28 mouse cellular contexts compared by ENCODE assay signal in genomic region chr16:6485631-6486030, GRCm38 (mm10).
DNase-seq lines count a peak whose midpoint lies in the region; ATAC-seq lines count a peak whose summit lies in the region.
"Had no signal": no experiment of that assay in that cellular context is flagged by ENCODE, and none has a peak within 500 bp of the region (broad histone marks: within the 10 kb centered on the region; RNA-seq: fewer than 3 reads in every experiment).

No protein-coding gene starts in this region.

- no peaks in the 10 kb centered on the region for H3K9me3 ChIP-seq in heart, embryonic 11.5 days (replicated peaks; ENCODE audit: control insufficient read depth, low read length)
- no peaks in the 10 kb centered on the region for H3K9me3 ChIP-seq in forebrain, embryonic 10.5 days
- H3K9me3 ChIP-seq: embryonic facial prominence, embryonic 10.5 days; embryonic facial prominence, embryonic 13.5 days; heart, embryonic 10.5 days; hindbrain, embryonic 10.5 days; hindbrain, embryonic 13.5 days; intestine, embryonic 15.5 days had no signal

- no peak overlapping the region for H3K9ac ChIP-seq in heart, embryonic 11.5 days (ENCODE audit: low read depth, low read length)
- H3K9ac ChIP-seq: embryonic facial prominence, embryonic 13.5 days; forebrain, postnatal 0 days; hindbrain, embryonic 13.5 days; intestine, embryonic 15.5 days had no signal

- no peak overlapping the region for H3K4me2 ChIP-seq in heart, embryonic 11.5 days
- H3K4me2 ChIP-seq: embryonic facial prominence, embryonic 13.5 days; hindbrain, embryonic 13.5 days; intestine, embryonic 15.5 days had no signal

- DNase-seq in cerebellum, adult 11 months = peak; percentile 29
- DNase-seq in brain, adult 2 months (ENCODE audit: low read depth, low spot score) = peak; percentile 67
- peak; percentile 64 for DNase-seq in cerebellum, adult 9-10 months
- DNase-seq in cerebellum, postnatal 25 days = peak; percentile 43 to 50
- DNase-seq in forebrain, embryonic 10.5 days (ENCODE audit: extremely low spot score, low spot score) = no peak
- DNase-seq: adrenal gland, adult 8-10 months; adrenal gland, postnatal 25 days; embryo, embryonic 11 days; forebrain, postnatal 0 days; gastrocnemius, adult 2 months; gastrocnemius, postnatal 14 days; heart, adult 2 months; heart, postnatal 36 days; kidney, adult 11 months; kidney, adult 8-10 months had no signal

- WGBS in heart, embryonic 11.5 days (ENCODE audit: insufficient replicate concordance) = 69% methylated on average over 3 of the region's 3 CpGs
- WGBS in forebrain, embryonic 10.5 days = 77% methylated on average over 3 of the region's 3 CpGs

- no peaks in the 10 kb centered on the region for H3K36me3 ChIP-seq in heart, embryonic 11.5 days (ENCODE audit: control insufficient read depth, insufficient read depth, low read length)
- H3K36me3 ChIP-seq in forebrain, embryonic 10.5 days (replicated peaks) = no peaks in the 10 kb centered on the region
- H3K36me3 ChIP-seq: embryonic facial prominence, embryonic 10.5 days; embryonic facial prominence, embryonic 13.5 days; heart, embryonic 10.5 days; hindbrain, embryonic 10.5 days; hindbrain, embryonic 13.5 days; intestine, embryonic 15.5 days had no signal

- H3K4me1 ChIP-seq in heart, embryonic 11.5 days (ENCODE audit: control insufficient read depth, insufficient read depth, low read length) = no peaks in the 10 kb centered on the region
- no peaks in the 10 kb centered on the region for H3K4me1 ChIP-seq in forebrain, embryonic 10.5 days
- H3K4me1 ChIP-seq: embryonic facial prominence, embryonic 10.5 days; embryonic facial prominence, embryonic 13.5 days; heart, embryonic 10.5 days; hindbrain, embryonic 10.5 days; intestine, embryonic 15.5 days had no signal

- no peak overlapping the region for H3K27ac ChIP-seq in heart, embryonic 11.5 days (ENCODE audit: low read depth, low read length)
- H3K27ac ChIP-seq in forebrain, embryonic 10.5 days = no peak overlapping the region
- H3K27ac ChIP-seq: embryonic facial prominence, embryonic 10.5 days; embryonic facial prominence, embryonic 13.5 days; gastrocnemius, adult 2 months; heart, adult 2 months; heart, embryonic 10.5 days; hindbrain, embryonic 10.5 days; hindbrain, embryonic 13.5 days; intestine, embryonic 15.5 days had no signal

- ATAC-seq in cerebellum, adult (ENCODE audit: insufficient number of reproducible peaks, low FRiP score, low TSS enrichment) = no peak
- no peak for ATAC-seq in erythroid progenitor cell, adult 5-6 weeks (replicated peaks; ENCODE audit: low FRiP score, poor library complexity, severe bottlenecking)
- no peak for ATAC-seq in heart, embryonic 11.5 days (replicated peaks; ENCODE audit: insufficient number of reproducible peaks, low FRiP score, low TSS enrichment)
- ATAC-seq: activated CD4-positive, CD25-positive, alpha-beta regulatory T cell, adult 4 months; forebrain, embryonic 14.5 days; forebrain, postnatal 0 days; hindbrain, embryonic 16.5 days; intestine, embryonic 15.5 days had no signal

- no peak overlapping the region for H3K4me3 ChIP-seq in heart, embryonic 11.5 days (ENCODE audit: low read depth, low read length)
- H3K4me3 ChIP-seq in forebrain, embryonic 10.5 days = no peak overlapping the region
- H3K4me3 ChIP-seq: embryonic facial prominence, embryonic 10.5 days; embryonic facial prominence, embryonic 13.5 days; erythroblast, embryonic 14.5 days; gastrocnemius, adult 2 months; heart, adult 2 months; heart, embryonic 10.5 days; hindbrain, embryonic 10.5 days; hindbrain, embryonic 13.5 days; intestine, embryonic 15.5 days had no signal

- H3K27me3 ChIP-seq in heart, embryonic 11.5 days (ENCODE audit: control insufficient read depth, insufficient read depth, low read length) = 0 out of 2 replicates have a peak, but pooled peaks cover 5% of the 10 kb centered on the region
- no peaks in the 10 kb centered on the region for H3K27me3 ChIP-seq in forebrain, embryonic 10.5 days (ENCODE audit: poor library complexity, severe bottlenecking)
- H3K27me3 ChIP-seq: hindbrain, embryonic 13.5 days; intestine, embryonic 15.5 days had no signal
